Mouse (Mus musculus) ES-E14 (cell line): ENCODE results near the gene Pou2f1.

ENCODE experiments used
- CHD2 ChIP-seq: IDR thresholded peaks from 2 replicates; pipeline ENCODE4 v1.6.1; 2014; ENCODE audit warnings: mild to moderate bottlenecking, low read depth, low read length, inconsistent platforms
- HCFC1 ChIP-seq: IDR thresholded peaks from 2 replicates; pipeline ENCODE4 v1.6.1; 2012; ENCODE audit warnings: low read length, inconsistent platforms, borderline replicate concordance; ENCODE audit not compliant: insufficient read depth
- MAFK ChIP-seq: IDR thresholded peaks from 2 replicates; pipeline ENCODE4 v1.6.1; 2014; ENCODE audit warnings: mild to moderate bottlenecking, low read depth, low read length, inconsistent platforms; ENCODE audit not compliant: insufficient read depth

- no peak for TF ChIP-seq CHD2
- TF ChIP-seq MAFK, result no peak
- no peak for TF ChIP-seq HCFC1
Observed at GRCm38 (mm10) chr1:165844466-165844951, 158.0 kb downstream of the Pou2f1 start.
